Mouse (Mus musculus) MEL (cell line): Measurements from ENCODE around the gene Tdo2. TPM values are rescaled to one million over a fixed set of nuclear protein-coding genes. Genes with fewer than 3 reads are reported as not detected.

Source experiments
- DNase-seq: peaks from one replicate; pipeline ENCODE4 v3.0.0; 2011; ENCODE audit warnings: low read depth, low spot score
- H3K27ac ChIP-seq: 2 replicates; pipeline ENCODE4 v1.5.1; 2012; ENCODE audit warnings: low read depth, mild to moderate bottlenecking, control low read depth, low read length, moderate library complexity; ENCODE audit not compliant: control insufficient read depth
- H3K27me3 ChIP-seq, 2 experiments: fragments of 150-350 bp in 1 of 2; sonication (generic) in 1 of 2; 2 replicates each; pipeline ENCODE4 v1.6.1; 2012; ENCODE audit warnings: low read length in 2 of 2, mild to moderate bottlenecking in 2 of 2, improper control_type of control experiment in 1 of 2, moderate library complexity in 1 of 2; ENCODE audit not compliant: insufficient read depth in 2 of 2, control insufficient read depth in 1 of 2
- H3K36me3 ChIP-seq, 2 experiments: 2 replicates each; pipeline ENCODE4 v1.6.1; 2012 to 2014; ENCODE audit warnings: low read length in 2 of 2, improper control_type of control experiment in 1 of 2, inconsistent platforms in 1 of 2, mild to moderate bottlenecking in 1 of 2; ENCODE audit not compliant: insufficient read depth in 2 of 2, control insufficient read depth in 1 of 2
- H3K4me1 ChIP-seq, 2 experiments: fragments of 150-350 bp in 1 of 2; sonication (generic) in 1 of 2; 2 replicates each; pipeline ENCODE4 v1.6.1; 2012; ENCODE audit warnings: low read length in 2 of 2, improper control_type of control experiment in 1 of 2, mild to moderate bottlenecking in 1 of 2; ENCODE audit not compliant: insufficient read depth in 2 of 2, control insufficient read depth in 1 of 2
- H3K4me3 ChIP-seq, 2 experiments: fragments of 150-350 bp in 1 of 2; sonication (generic) in 1 of 2; 2 replicates each; pipeline ENCODE4 v1.5.1; 2012; ENCODE audit warnings: low read depth in 2 of 2, low read length in 2 of 2, mild to moderate bottlenecking in 2 of 2, moderate library complexity in 2 of 2, control low read depth in 1 of 2, improper control_type of control experiment in 1 of 2; ENCODE audit not compliant: control insufficient read depth in 1 of 2, insufficient read depth in 1 of 2
- H3K79me2 ChIP-seq: 2 replicates; pipeline ENCODE4 v1.6.1; 2012; ENCODE audit warnings: mild to moderate bottlenecking, low read length, moderate library complexity; ENCODE audit not compliant: control insufficient read depth, poor library complexity, insufficient read depth
- H3K9ac ChIP-seq: 2 replicates; pipeline ENCODE4 v1.6.1; 2012; ENCODE audit warnings: low read depth, mild to moderate bottlenecking, control low read depth, low read length, moderate library complexity; ENCODE audit not compliant: control insufficient read depth, poor library complexity, severe bottlenecking
- H3K9me3 ChIP-seq: fragments of 150-350 bp; sonication (generic); replicated peaks from 2 replicates; pipeline ENCODE4 v1.6.1; 2012; ENCODE audit warnings: mild to moderate bottlenecking, low read length, improper control_type of control experiment, moderate library complexity; ENCODE audit not compliant: insufficient read depth
- E2F4 ChIP-seq: IDR thresholded peaks from 2 replicates; pipeline ENCODE4 v1.6.1; 2011; ENCODE audit warnings: low read depth, low read length, improper control_type of control experiment, borderline replicate concordance
- ELF1 ChIP-seq: IDR thresholded peaks from 2 replicates; pipeline ENCODE4 v1.6.1; 2014; ENCODE audit warnings: low read depth, mild to moderate bottlenecking, inconsistent platforms, low read length, improper control_type of control experiment, moderate library complexity
- JUND ChIP-seq: IDR thresholded peaks from 2 replicates; pipeline ENCODE4 v1.6.1; 2011; ENCODE audit warnings: low read depth, mild to moderate bottlenecking, improper control_type of control experiment, low read length
- MAFK ChIP-seq: IDR thresholded peaks from 2 replicates; pipeline ENCODE4 v1.6.1; 2011; ENCODE audit warnings: low read depth, mild to moderate bottlenecking, low read length, improper control_type of control experiment, borderline replicate concordance
- MAZ ChIP-seq: IDR thresholded peaks from 2 replicates; pipeline ENCODE4 v1.6.1; 2012; ENCODE audit warnings: low read depth, mild to moderate bottlenecking, inconsistent platforms, low read length, improper control_type of control experiment
- MEF2A ChIP-seq: IDR thresholded peaks from 2 replicates; pipeline ENCODE4 v1.6.1; 2014; ENCODE audit warnings: low read depth, mild to moderate bottlenecking, inconsistent platforms, low read length, improper control_type of control experiment; ENCODE audit not compliant: poor library complexity, insufficient replicate concordance, severe bottlenecking; ENCODE audit errors: extremely low read depth
- MXI1 ChIP-seq: IDR thresholded peaks from 2 replicates; pipeline ENCODE4 v1.6.1; 2011; ENCODE audit warnings: mild to moderate bottlenecking, low read depth, low read length, improper control_type of control experiment
- MYB ChIP-seq: IDR thresholded peaks from 2 replicates; pipeline ENCODE4 v1.6.1; 2011; ENCODE audit warnings: mild to moderate bottlenecking, low read depth, low read length, improper control_type of control experiment
- MYC ChIP-seq: IDR thresholded peaks from 2 replicates; pipeline ENCODE4 v1.6.1; 2011; ENCODE audit warnings: low read depth, mild to moderate bottlenecking, low read length, improper control_type of control experiment, moderate library complexity
- NELFE ChIP-seq: IDR thresholded peaks from 2 replicates; pipeline ENCODE4 v1.6.1; 2011; ENCODE audit warnings: low read depth, low read length, improper control_type of control experiment
- POLR2A ChIP-seq, 2 experiments: IDR thresholded peaks; 2 replicates each; pipeline ENCODE4 v1.6.1; 2011 to 2012; ENCODE audit warnings: low read length in 2 of 2, mild to moderate bottlenecking in 2 of 2, control low read depth in 1 of 2, improper control_type of control experiment in 1 of 2, low read depth in 1 of 2, moderate library complexity in 1 of 2; ENCODE audit not compliant: control insufficient read depth in 1 of 2, insufficient read depth in 1 of 2, poor library complexity in 1 of 2
- POLR2AphosphoS2 ChIP-seq: IDR thresholded peaks from 2 replicates; pipeline ENCODE4 v1.6.1; 2011; ENCODE audit warnings: low read length, improper control_type of control experiment
- POLR2AphosphoS5 ChIP-seq: IDR thresholded peaks from 2 replicates; pipeline ENCODE4 v1.6.1; 2012; ENCODE audit warnings: low read depth, borderline replicate concordance, mild to moderate bottlenecking, inconsistent platforms, low read length, moderate library complexity, mixed read lengths
- TAL1 ChIP-seq: IDR thresholded peaks from 2 replicates; pipeline ENCODE4 v1.6.1; 2012; ENCODE audit warnings: mild to moderate bottlenecking, inconsistent platforms, low read length, moderate library complexity, mixed read lengths
- TBP ChIP-seq: IDR thresholded peaks from 2 replicates; pipeline ENCODE4 v1.8.0; 2011; ENCODE audit warnings: low read depth, low read length, improper control_type of control experiment
- USF1 ChIP-seq: IDR thresholded peaks from 2 replicates; pipeline ENCODE4 v1.6.1; 2014; ENCODE audit warnings: low read depth, mild to moderate bottlenecking, inconsistent platforms, low read length, improper control_type of control experiment, moderate library complexity
- USF2 ChIP-seq, 2 experiments: IDR thresholded peaks; 2 replicates each; pipeline ENCODE4 v1.6.1; 2011 to 2012; ENCODE audit warnings: improper control_type of control experiment in 2 of 2, low read length in 2 of 2, borderline replicate concordance in 1 of 2, inconsistent platforms in 1 of 2, low read depth in 1 of 2, mild to moderate bottlenecking in 1 of 2; ENCODE audit not compliant: insufficient read depth in 1 of 2
- ZKSCAN1 ChIP-seq: IDR thresholded peaks from 2 replicates; pipeline ENCODE4 v1.6.1; 2012; ENCODE audit warnings: low read depth, mild to moderate bottlenecking, inconsistent platforms, low read length, improper control_type of control experiment, moderate library complexity
- polyA plus RNA-seq, 2 experiments: library from polyadenylated mRNA; stranded (reverse) in 1 of 2; unstranded in 1 of 2; fragments of >175 nt in 1 of 2; fragments of >200 nt in 1 of 2; gene quantifications; 2 replicates each; pipeline versions ENCODE4 v1.2.1 to v1.2.4; 2012; ENCODE audit warnings: low replicate concordance in 2 of 2, low read depth in 1 of 2; ENCODE audit not compliant: insufficient read length in 2 of 2, insufficient read depth in 1 of 2, missing spikeins in 1 of 2
- total RNA-seq: library from RNA; depleted of rRNA; stranded (reverse); fragments of 300-350 nt; gene quantifications from 2 replicates; pipeline ENCODE4 v1.2.3, GENCODE M21; 2012

Tdo2 gene
- total and polyA plus RNA-seq, 3 experiments = not detected

GRCm38 (mm10) chr3:81986103-81986502 lies 10.1 kb upstream of the Tdo2 start:
- TF ChIP-seq ELF1 = no peak
- no peak for TF ChIP-seq POLR2AphosphoS5
- no peaks in the 10 kb centered on the region for H3K4me1 ChIP-seq
- no peaks in the 10 kb centered on the region for H3K79me2 ChIP-seq
- no peak for DNase-seq
- H3K27ac ChIP-seq = no peak overlapping the region
- H3K9me3 ChIP-seq = no peaks in the 10 kb centered on the region
- no peaks in the 10 kb centered on the region for H3K27me3 ChIP-seq
- H3K9ac ChIP-seq = no peak overlapping the region
- no peaks in the 10 kb centered on the region for H3K36me3 ChIP-seq
- no peak overlapping the region for H3K4me3 ChIP-seq

DNA sequence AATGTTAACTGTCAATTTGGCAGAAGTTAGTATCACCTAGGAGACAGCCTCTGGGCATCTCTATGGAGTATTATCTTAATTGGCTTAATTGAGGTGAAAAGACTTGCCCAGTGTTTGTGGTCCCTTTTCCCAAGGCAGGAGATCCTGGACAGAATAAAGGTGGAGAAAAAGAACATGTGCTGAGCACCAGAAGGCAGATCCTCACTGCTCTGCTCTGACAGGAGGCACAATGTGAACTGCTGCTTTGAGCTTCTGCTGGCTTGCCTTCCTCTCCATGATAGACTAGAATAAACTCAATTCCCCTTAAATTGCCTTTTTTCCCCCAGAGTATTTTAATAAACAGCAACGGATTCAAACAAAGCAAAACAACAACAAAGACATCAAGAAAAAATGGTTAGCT lies 9.1 kb upstream of the Tdo2 start:
- no peak for DNase-seq
- Histone ChIP-seq H3K79me2 (no peaks in the 10 kb centered on the region), H3K9me3 (no peaks in the 10 kb centered on the region), H3K9ac (no peak overlapping the region), H3K27me3 (no peaks in the 10 kb centered on the region), H3K27ac (no peak overlapping the region), H3K4me1 (no peaks in the 10 kb centered on the region), H3K36me3 (no peaks in the 10 kb centered on the region), H3K4me3 (no peak overlapping the region)
- TF ChIP-seq MAZ (no peak), MAFK (no peak), POLR2A (IDR thresholded peaks at IDR 0.05; ENCODE audit: control insufficient read depth in 1 of 2, insufficient read depth in 1 of 2, low read depth in 1 of 2, low read length in 2 of 2, poor library complexity in 1 of 2) (no peak), E2F4 (no peak), POLR2AphosphoS5 (no peak)

DNA sequence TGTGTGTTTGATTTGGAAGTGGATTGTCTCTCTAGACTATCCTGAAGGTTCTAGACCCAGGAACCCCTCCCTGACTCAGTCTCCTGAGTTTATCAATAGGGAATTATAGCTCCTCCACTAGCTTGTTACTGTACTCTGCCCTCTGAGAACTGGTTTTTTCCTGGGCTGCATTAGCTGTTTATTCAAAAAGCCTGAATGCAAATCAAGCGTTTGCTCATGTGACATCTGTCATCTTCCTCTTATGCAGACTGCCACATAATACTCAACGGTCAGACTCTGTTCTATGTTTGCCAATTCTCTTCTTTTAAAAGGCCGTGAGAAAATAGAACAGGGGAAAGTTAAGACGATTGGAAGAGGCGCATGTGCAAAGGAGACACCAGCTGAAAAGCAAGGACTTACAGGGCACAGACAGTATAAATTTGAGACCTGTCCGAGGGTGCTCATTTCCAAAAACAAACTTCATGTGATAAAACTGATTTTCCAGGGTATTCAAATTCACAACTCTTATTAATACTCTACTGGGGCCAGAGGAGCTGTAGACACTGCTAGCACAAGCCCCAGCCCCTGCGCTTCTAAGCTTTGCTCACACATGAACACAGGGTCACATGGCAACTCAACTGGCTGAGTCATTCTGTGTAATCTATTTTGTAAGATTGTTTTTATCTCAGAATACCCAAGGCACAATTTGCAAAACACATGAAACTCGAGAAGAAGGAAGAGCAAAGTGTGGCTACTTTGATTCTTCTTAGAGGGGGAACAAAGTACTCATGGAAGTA lies 7.3 kb upstream of the Tdo2 start:
- no peak overlapping the region for H3K9ac ChIP-seq
- no peaks in the 10 kb centered on the region for H3K27me3 ChIP-seq
- no peaks in the 10 kb centered on the region for H3K36me3 ChIP-seq
- no peaks in the 10 kb centered on the region for H3K9me3 ChIP-seq
- DNase-seq = no peak
- H3K27ac ChIP-seq = no peak overlapping the region
- no peak overlapping the region for H3K4me3 ChIP-seq
- no peak for TF ChIP-seq MYB
- TF ChIP-seq USF2 (IDR thresholded peaks at IDR 0.05; ENCODE audit: borderline replicate concordance in 1 of 2, insufficient read depth in 1 of 2, low read depth in 1 of 2, low read length in 2 of 2) = no peak
- no peak for TF ChIP-seq MEF2A
- no peak for TF ChIP-seq ZKSCAN1
- TF ChIP-seq MXI1 = no peak
- TF ChIP-seq MYC = no peak
- no peak for TF ChIP-seq USF1
- TF ChIP-seq POLR2AphosphoS2 = no peak
- no peak for TF ChIP-seq ELF1
- no peak for TF ChIP-seq TBP
- TF ChIP-seq MAFK = no peak
- no peak for TF ChIP-seq NELFE
- TF ChIP-seq JUND = no peak
- no peak for TF ChIP-seq TAL1
- no peaks in the 10 kb centered on the region for H3K4me1 ChIP-seq
- H3K79me2 ChIP-seq = no peaks in the 10 kb centered on the region
